Mouse (Mus musculus) midbrain, postnatal 0 days (tissue): ENCODE measurements around the gene Myocos. TPM values are rescaled to one million over a fixed set of nuclear protein-coding genes. Genes with fewer than 3 reads are reported as not detected.
A peak's percentile ranks its signal among the peaks of the same experiment; 100 is the strongest.

Experiments used
- ATAC-seq: fragments of 200-750 bp; cut with Nextera tagmentation; 2 replicates; pipeline ENCODE4 v1.8.0; 2017; ENCODE audit warnings: moderate number of reproducible peaks, mild to moderate bottlenecking, moderate TSS enrichment, moderate library complexity; ENCODE audit not compliant: low FRiP score
- DNase-seq: peaks from one replicate; pipeline ENCODE4 v3.0.0-alpha.2; 2015; ENCODE audit warnings: low spot score
- H3K27ac ChIP-seq: fragments of 300-500 bp; sonication (generic); 2 replicates; pipeline ENCODE4 v1.5.1; 2014; ENCODE audit warnings: low read depth, mild to moderate bottlenecking, low read length, mixed read lengths
- H3K27me3 ChIP-seq: fragments of 300-500 bp; sonication (generic); 2 replicates; pipeline ENCODE4 v1.6.1; 2014; ENCODE audit warnings: low read length, control low read depth, mixed read lengths; ENCODE audit not compliant: insufficient read depth
- H3K36me3 ChIP-seq: fragments of 300-500 bp; sonication (generic); 2 replicates; pipeline ENCODE4 v1.6.1; 2014; ENCODE audit warnings: low read length, control low read depth, mixed read lengths; ENCODE audit not compliant: insufficient read depth
- H3K4me1 ChIP-seq: fragments of 300-500 bp; sonication (generic); 2 replicates; pipeline ENCODE4 v1.6.1; 2014; ENCODE audit warnings: mild to moderate bottlenecking, control low read depth, antibody characterized with exemption, low read length, mixed read lengths; ENCODE audit not compliant: insufficient read depth
- H3K4me2 ChIP-seq: fragments of 300-500 bp; sonication (generic); 2 replicates; pipeline ENCODE4 v1.6.1; 2014; ENCODE audit warnings: low read depth, mild to moderate bottlenecking, low read length, mixed read lengths; ENCODE audit not compliant: poor library complexity, severe bottlenecking
- H3K4me3 ChIP-seq: fragments of 300-500 bp; sonication (generic); 2 replicates; pipeline ENCODE4 v1.5.1; 2014; ENCODE audit warnings: low read depth, mild to moderate bottlenecking, low read length, moderate library complexity
- H3K9ac ChIP-seq: fragments of 300-500 bp; sonication (generic); replicated peaks from 2 replicates; pipeline ENCODE4 v1.6.1; 2014; ENCODE audit warnings: mild to moderate bottlenecking, low read length, moderate library complexity, mixed read lengths; ENCODE audit not compliant: poor library complexity, severe bottlenecking
- H3K9me3 ChIP-seq: fragments of 300-500 bp; sonication (generic); 2 replicates; pipeline ENCODE4 v1.6.1; 2016; ENCODE audit warnings: low read length, control low read depth
- CTCF ChIP-seq: IDR thresholded peaks from 2 replicates; pipeline ENCODE4 v1.5.1; 2016; ENCODE audit warnings: antibody characterized with exemption, mild to moderate bottlenecking
- WGBS: fragments of 180-500 bp; shearing (Covaris S2); extraction: QIAGEN DNeasy Blood & Tissue Kit; methylation state at CpG from one replicate; pipeline ENCODE4 v1.1.7; 2014; 5-methylcytosine and 5-hydroxymethylcytosine counted together
- polyA plus RNA-seq: library from polyadenylated mRNA; unstranded; fragments of >200 nt; fragmentation: Nextera tagmentation; extraction: Ambion mirVana; gene quantifications from 2 replicates; pipeline ENCODE4 v1.2.1, GENCODE M21; 2015
- total RNA-seq: library from RNA; depleted of rRNA; stranded (reverse); fragments of >200 nt; gene quantifications from 2 replicates; pipeline ENCODE4 v1.2.3, GENCODE M21; 2014

The Myocos gene
- total and polyA plus RNA-seq, 2 experiments from 2014 or later: not detected

- no peak overlapping the region for H3K9ac ChIP-seq
- no peaks in the 10 kb centered on the region for H3K27me3 ChIP-seq
- H3K36me3 ChIP-seq: no peaks in the 10 kb centered on the region
- whole genome bisulfite sequencing: 62% methylated on average over 7 of the region's 7 CpGs
- no peak for TF ChIP-seq CTCF
- ATAC-seq (no peak), DNase-seq (peak; percentile 67)
- H3K9me3 ChIP-seq: no peaks in the 10 kb centered on the region
- no peak overlapping the region for H3K27ac ChIP-seq
- H3K4me1 ChIP-seq: no peaks in the 10 kb centered on the region
- no peak overlapping the region for H3K4me2 ChIP-seq
- H3K4me3 ChIP-seq: no peak overlapping the region
Observed at GRCm38 (mm10) chr1:162625229-162625628, 32.8 kb downstream of the Myocos start.

GRCm38 (mm10) chr1:162623895-162624294, 34.1 kb downstream of the Myocos start:
- no peak overlapping the region for H3K4me3 ChIP-seq
- 54% methylated on average over 4 of the region's 4 CpGs for WGBS
- TF ChIP-seq CTCF: no peak

GRCm38 (mm10) chr1:162620487-162620886, 37.5 kb downstream of the Myocos start:
- TF ChIP-seq CTCF: peak; percentile 49

More at GRCm38 (mm10) chr1:162623895-162624294, 34.1 kb downstream of the Myocos start:
- ATAC-seq: no peak
- no peak overlapping the region for H3K9ac ChIP-seq
- DNase-seq: no peak
- H3K4me2 ChIP-seq: no peak overlapping the region
- H3K36me3 ChIP-seq: no peaks in the 10 kb centered on the region
- H3K27me3 ChIP-seq: no peaks in the 10 kb centered on the region
- H3K4me1 ChIP-seq: no peaks in the 10 kb centered on the region
- no peak overlapping the region for H3K27ac ChIP-seq
- H3K9me3 ChIP-seq: no peaks in the 10 kb centered on the region

GRCm38 (mm10) chr1:162615511-162615910, 42.5 kb downstream of the Myocos start:
- H3K4me2 ChIP-seq: no peak overlapping the region
- H3K4me3 ChIP-seq: no peak overlapping the region
- ATAC-seq (peak; percentile 93), DNase-seq (peak; percentile 90)
- no peaks in the 10 kb centered on the region for H3K9me3 ChIP-seq
- 57% methylated on average over 1 of the region's 1 CpGs for WGBS
- no peaks in the 10 kb centered on the region for H3K27me3 ChIP-seq
- H3K9ac ChIP-seq: no peak overlapping the region
- peak; percentile 48 for TF ChIP-seq CTCF
- no peaks in the 10 kb centered on the region for H3K36me3 ChIP-seq
- H3K4me1 ChIP-seq: no peaks in the 10 kb centered on the region
- H3K27ac ChIP-seq: no peak overlapping the region

More at GRCm38 (mm10) chr1:162620487-162620886, 37.5 kb downstream of the Myocos start:
- no peaks in the 10 kb centered on the region for H3K4me1 ChIP-seq
- H3K27me3 ChIP-seq: no peaks in the 10 kb centered on the region
- 64% methylated on average over 4 of the region's 4 CpGs for WGBS
- no peak overlapping the region for H3K4me2 ChIP-seq
- no peaks in the 10 kb centered on the region for H3K36me3 ChIP-seq
- no peak overlapping the region for H3K27ac ChIP-seq
- ATAC-seq: no peak
- H3K9me3 ChIP-seq: no peaks in the 10 kb centered on the region
- DNase-seq: no peak
- no peak overlapping the region for H3K9ac ChIP-seq
- H3K4me3 ChIP-seq: no peak overlapping the region

- DNase-seq (peak; percentile 57), ATAC-seq (no peak)
- no peaks in the 10 kb centered on the region for H3K9me3 ChIP-seq
Observed at GRCm38 (mm10) chr1:162611191-162611590, 46.8 kb downstream of the Myocos start.

GRCm38 (mm10) chr1:162609633-162610250, 48.3 kb downstream of the Myocos start:
- H3K9ac ChIP-seq: no peak overlapping the region
- H3K36me3 ChIP-seq: no peaks in the 10 kb centered on the region
- H3K27me3 ChIP-seq: no peaks in the 10 kb centered on the region
- H3K4me1 ChIP-seq: no peaks in the 10 kb centered on the region
- no peak overlapping the region for H3K4me3 ChIP-seq
- ATAC-seq (no peak), DNase-seq (no peak)
- no peak overlapping the region for H3K27ac ChIP-seq
- no peak overlapping the region for H3K4me2 ChIP-seq
- TF ChIP-seq CTCF: no peak
- 32% methylated on average over 9 of the region's 9 CpGs for WGBS
- H3K9me3 ChIP-seq: no peaks in the 10 kb centered on the region

More at GRCm38 (mm10) chr1:162611191-162611590, 46.8 kb downstream of the Myocos start:
- Histone ChIP-seq H3K36me3 (no peaks in the 10 kb centered on the region), H3K27me3 (no peaks in the 10 kb centered on the region), H3K27ac (no peak overlapping the region), H3K4me2 (no peak overlapping the region), H3K4me3 (no peak overlapping the region), H3K9ac (no peak overlapping the region), H3K4me1 (no peaks in the 10 kb centered on the region)
- WGBS: 45% methylated on average over 4 of the region's 4 CpGs
- TF ChIP-seq CTCF: no peak
